Mouse (Mus musculus) embryonic facial prominence, embryonic 12.5 days (tissue): ENCODE data around the gene Evx1. TPM values are rescaled to one million over a fixed set of nuclear protein-coding genes. Genes with fewer than 3 reads are reported as not detected.

Experiments
- ATAC-seq: fragments of 200-750 bp; cut with Nextera tagmentation; 2 replicates; pipeline ENCODE4 v1.8.0; 2017; ENCODE audit not compliant: insufficient number of reproducible peaks, insufficient read depth, low FRiP score, low TSS enrichment
- H3K27ac ChIP-seq: fragments of 300-500 bp; sonication (generic); 2 replicates; pipeline ENCODE4 v1.5.1; 2016; ENCODE audit warnings: mild to moderate bottlenecking
- H3K27me3 ChIP-seq: fragments of 300-500 bp; sonication (generic); 2 replicates; pipeline ENCODE4 v1.6.1; 2016; ENCODE audit warnings: mild to moderate bottlenecking, moderate library complexity
- H3K36me3 ChIP-seq: fragments of 300-500 bp; sonication (generic); 2 replicates; pipeline ENCODE4 v1.6.1; 2016; ENCODE audit warnings: mild to moderate bottlenecking
- H3K4me1 ChIP-seq: fragments of 300-500 bp; sonication (generic); 2 replicates; pipeline ENCODE4 v1.6.1; 2016
- H3K4me2 ChIP-seq: fragments of 300-500 bp; sonication (generic); replicated peaks from 2 replicates; pipeline ENCODE4 v1.6.1; 2016; ENCODE audit warnings: mild to moderate bottlenecking, moderate library complexity
- H3K4me3 ChIP-seq: fragments of 300-500 bp; sonication (generic); 2 replicates; pipeline ENCODE4 v1.5.1; 2016; ENCODE audit warnings: mild to moderate bottlenecking
- H3K9ac ChIP-seq: fragments of 300-500 bp; sonication (generic); 2 replicates; pipeline ENCODE4 v1.6.1; 2016; ENCODE audit warnings: mild to moderate bottlenecking, moderate library complexity
- H3K9me3 ChIP-seq: fragments of 300-500 bp; sonication (generic); 2 replicates; pipeline ENCODE4 v1.6.1; 2016; ENCODE audit warnings: mild to moderate bottlenecking, moderate library complexity
- WGBS: fragments of 180-500 bp; shearing (Covaris S2); methylation state at CpG from one replicate; pipeline ENCODE4 v1.1.7; 2016; 5-methylcytosine and 5-hydroxymethylcytosine counted together
- polyA plus RNA-seq: library from polyadenylated mRNA; unstranded; fragments of >200 nt; fragmentation: Nextera tagmentation; extraction: Ambion mirVana; gene quantifications from 2 replicates; pipeline ENCODE4 v1.2.1, GENCODE M21; 2016

The Evx1 gene
- 0.20 and 0.47 TPM in 2 replicates for polyA plus RNA-seq

GRCm38 (mm10) chr6:52313391-52314303, at the start of gene Evx1:
Gene Evx1, plus strand, starts transcription at chr6:52313498.
- Histone ChIP-seq H3K4me3 (peak within 1 kb of the TSS; percentile 2), H3K36me3 (no peaks in the 10 kb centered on the region), H3K9ac (no peak within 1 kb of the TSS), H3K4me2 (0 out of 2 replicates have a peak within 1 kb of the TSS, but pooled peaks have one; percentile 15), H3K27me3 (peaks cover 93% of the 10 kb centered on the region), H3K9me3 (no peaks in the 10 kb centered on the region), H3K4me1 (peaks cover 17% of the 10 kb centered on the region), H3K27ac (no peak within 1 kb of the TSS)
- no peak for ATAC-seq
- under 1% methylated on average over 59 of the region's 59 CpGs for WGBS

GRCm38 (mm10) chr6:52264106-52264790, 49.0 kb upstream of the Evx1 start:
- Histone ChIP-seq H3K27me3 (peaks cover 94% of the 10 kb centered on the region), H3K9me3 (no peaks in the 10 kb centered on the region), H3K36me3 (no peaks in the 10 kb centered on the region), H3K4me1 (peaks cover 4% of the 10 kb centered on the region; the same call in 1 of the 2 replicates), H3K4me2 (no peak overlapping the region), H3K4me3 (no peak overlapping the region), H3K27ac (no peak overlapping the region), H3K9ac (no peak overlapping the region)
- no peak for ATAC-seq
- 3% methylated on average over 5 of the region's 5 CpGs for WGBS

DNA sequence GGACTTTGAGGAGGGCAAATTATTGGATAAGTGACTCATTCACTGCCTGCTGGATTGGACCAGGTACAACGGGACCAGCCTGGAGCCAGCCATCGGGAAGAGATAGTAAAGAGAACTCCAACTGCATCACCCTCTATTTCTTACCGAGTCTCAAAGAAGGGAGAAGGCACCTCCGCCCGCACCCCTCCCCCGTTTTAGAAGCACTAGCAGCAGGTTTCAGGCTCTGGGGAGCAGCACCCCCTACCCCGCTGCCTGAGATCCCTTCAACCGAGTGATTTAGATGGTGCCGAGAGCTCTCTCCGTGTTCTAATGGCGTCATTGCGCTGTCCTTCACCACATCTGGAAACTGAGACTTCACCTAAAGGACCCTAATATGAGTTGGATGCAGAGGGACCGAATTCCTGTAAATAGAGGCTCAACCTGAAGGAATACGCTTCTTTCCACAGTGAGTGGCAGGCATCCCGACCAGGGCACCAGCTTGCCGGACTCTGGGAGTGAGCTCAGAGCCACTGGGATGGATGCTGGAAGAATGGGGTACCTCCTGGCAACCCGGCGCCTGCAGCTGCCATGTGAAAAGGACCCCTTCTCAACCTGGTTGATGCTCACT, 47.9 kb upstream of the Evx1 start:
- Histone ChIP-seq H3K27me3 (peaks cover 96% of the 10 kb centered on the region), H3K4me3 (no peak overlapping the region), H3K4me2 (no peak overlapping the region), H3K9me3 (no peaks in the 10 kb centered on the region), H3K9ac (no peak overlapping the region), H3K36me3 (no peaks in the 10 kb centered on the region), H3K27ac (no peak overlapping the region), H3K4me1 (no peaks in the 10 kb centered on the region)
- WGBS: 2% methylated on average over 18 of the region's 18 CpGs
- ATAC-seq: no peak

- 1% methylated on average over 19 of the region's 19 CpGs for WGBS
- H3K27me3 ChIP-seq: peaks cover 96% of the 10 kb centered on the region
- H3K4me1 ChIP-seq: no peaks in the 10 kb centered on the region
- no peak overlapping the region for H3K4me2 ChIP-seq
- ATAC-seq: no peak
- no peaks in the 10 kb centered on the region for H3K36me3 ChIP-seq
- H3K9ac ChIP-seq: no peak overlapping the region
- H3K4me3 ChIP-seq: no peak overlapping the region
- no peaks in the 10 kb centered on the region for H3K9me3 ChIP-seq
- H3K27ac ChIP-seq: no peak overlapping the region
Observed at GRCm38 (mm10) chr6:52265913-52266665, 47.2 kb upstream of the Evx1 start.

DNA sequence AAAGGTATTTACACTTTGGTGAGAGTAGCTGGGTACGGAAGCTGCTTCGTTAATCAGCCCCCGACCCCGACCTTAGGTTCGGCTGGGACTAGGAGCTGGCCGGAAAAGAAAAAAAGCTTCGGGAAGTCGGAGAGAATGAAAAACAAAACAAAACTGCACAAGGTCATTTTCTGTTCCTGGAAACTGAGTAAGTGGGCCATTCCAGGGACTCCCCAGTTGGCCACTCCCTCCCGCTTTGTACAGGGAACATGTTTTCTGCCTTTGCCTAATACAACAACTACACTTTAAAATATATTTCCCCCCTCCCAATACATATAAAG, 46.7 kb upstream of the Evx1 start:
- ATAC-seq: no peak
- no peaks in the 10 kb centered on the region for H3K4me1 ChIP-seq
- no peak overlapping the region for H3K27ac ChIP-seq
- H3K4me3 ChIP-seq: no peak overlapping the region
- H3K36me3 ChIP-seq: no peaks in the 10 kb centered on the region
- peaks cover 96% of the 10 kb centered on the region for H3K27me3 ChIP-seq
- no peaks in the 10 kb centered on the region for H3K9me3 ChIP-seq
- H3K9ac ChIP-seq: no peak overlapping the region
- H3K4me2 ChIP-seq: no peak overlapping the region
- under 1% methylated on average over 9 of the region's 9 CpGs for WGBS

DNA sequence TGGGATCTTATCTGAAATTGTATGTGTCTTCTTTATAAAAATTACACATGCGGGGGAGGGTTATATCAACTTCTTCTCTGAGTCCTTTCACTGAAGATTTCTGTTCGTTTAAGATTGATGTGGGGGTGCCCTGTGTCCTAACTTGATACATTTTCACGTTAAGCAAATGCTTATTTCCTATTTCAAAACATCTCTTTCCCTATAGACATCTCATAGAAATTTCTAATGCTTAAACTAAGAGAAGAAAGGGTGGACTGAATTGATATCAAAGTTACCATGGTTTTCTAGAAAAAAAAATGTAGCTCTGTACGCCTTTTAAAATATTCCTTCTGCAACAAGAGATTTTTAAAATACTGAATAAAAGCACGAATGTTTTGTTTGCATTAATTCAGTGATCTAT, 46.1 kb upstream of the Evx1 start:
- 15% methylated on average over 5 of the region's 5 CpGs for WGBS
- H3K9me3 ChIP-seq: no peaks in the 10 kb centered on the region
- H3K4me3 ChIP-seq: no peak overlapping the region
- H3K27ac ChIP-seq: no peak overlapping the region
- no peak for ATAC-seq
- H3K4me1 ChIP-seq: no peaks in the 10 kb centered on the region
- H3K4me2 ChIP-seq: no peak overlapping the region
- no peak overlapping the region for H3K9ac ChIP-seq
- H3K36me3 ChIP-seq: no peaks in the 10 kb centered on the region
- H3K27me3 ChIP-seq: peaks cover 94% of the 10 kb centered on the region

GRCm38 (mm10) chr6:52267691-52268090, 45.6 kb upstream of the Evx1 start:
- ATAC-seq: no peak
- Histone ChIP-seq H3K36me3 (no peaks in the 10 kb centered on the region), H3K4me1 (no peaks in the 10 kb centered on the region), H3K27me3 (peaks cover 94% of the 10 kb centered on the region), H3K4me3 (no peak overlapping the region), H3K27ac (no peak overlapping the region), H3K9me3 (no peaks in the 10 kb centered on the region), H3K4me2 (no peak overlapping the region), H3K9ac (no peak overlapping the region)
- 5% methylated on average over 3 of the region's 3 CpGs for WGBS

DNA sequence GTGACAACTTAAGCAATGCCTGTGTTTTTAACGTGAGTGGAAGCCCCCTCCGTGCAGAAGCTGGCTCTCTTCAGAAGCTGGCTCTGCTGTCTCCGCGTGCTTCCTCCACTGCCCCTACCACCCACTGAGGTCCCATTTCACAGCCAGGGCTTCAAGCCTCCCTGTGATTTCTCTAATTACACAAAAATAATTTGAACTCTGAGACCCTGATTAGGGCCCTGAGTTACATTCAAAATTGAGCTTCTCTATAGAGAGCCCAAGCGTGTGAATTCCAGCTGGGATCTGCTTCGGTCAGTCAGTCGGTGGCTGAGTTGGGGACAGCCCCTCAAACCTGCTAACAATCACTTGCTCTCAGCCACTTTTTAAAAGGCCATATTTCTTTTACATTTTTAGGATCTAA, 45.0 kb upstream of the Evx1 start:
- no peak for ATAC-seq
- Histone ChIP-seq H3K4me2 (no peak overlapping the region), H3K9me3 (no peaks in the 10 kb centered on the region), H3K4me1 (no peaks in the 10 kb centered on the region), H3K9ac (no peak overlapping the region), H3K4me3 (no peak overlapping the region), H3K27me3 (peaks cover 96% of the 10 kb centered on the region), H3K27ac (no peak overlapping the region), H3K36me3 (no peaks in the 10 kb centered on the region)
- WGBS: under 1% methylated on average over 7 of the region's 7 CpGs

GRCm38 (mm10) chr6:52268756-52269155, 44.5 kb upstream of the Evx1 start:
- no peak for ATAC-seq
- Histone ChIP-seq H3K9ac (no peak overlapping the region), H3K4me1 (no peaks in the 10 kb centered on the region), H3K4me3 (no peak overlapping the region), H3K4me2 (no peak overlapping the region), H3K36me3 (no peaks in the 10 kb centered on the region), H3K9me3 (no peaks in the 10 kb centered on the region), H3K27ac (no peak overlapping the region), H3K27me3 (peaks cover 96% of the 10 kb centered on the region)
- 3% methylated on average over 3 of the region's 3 CpGs for whole genome bisulfite sequencing

DNA sequence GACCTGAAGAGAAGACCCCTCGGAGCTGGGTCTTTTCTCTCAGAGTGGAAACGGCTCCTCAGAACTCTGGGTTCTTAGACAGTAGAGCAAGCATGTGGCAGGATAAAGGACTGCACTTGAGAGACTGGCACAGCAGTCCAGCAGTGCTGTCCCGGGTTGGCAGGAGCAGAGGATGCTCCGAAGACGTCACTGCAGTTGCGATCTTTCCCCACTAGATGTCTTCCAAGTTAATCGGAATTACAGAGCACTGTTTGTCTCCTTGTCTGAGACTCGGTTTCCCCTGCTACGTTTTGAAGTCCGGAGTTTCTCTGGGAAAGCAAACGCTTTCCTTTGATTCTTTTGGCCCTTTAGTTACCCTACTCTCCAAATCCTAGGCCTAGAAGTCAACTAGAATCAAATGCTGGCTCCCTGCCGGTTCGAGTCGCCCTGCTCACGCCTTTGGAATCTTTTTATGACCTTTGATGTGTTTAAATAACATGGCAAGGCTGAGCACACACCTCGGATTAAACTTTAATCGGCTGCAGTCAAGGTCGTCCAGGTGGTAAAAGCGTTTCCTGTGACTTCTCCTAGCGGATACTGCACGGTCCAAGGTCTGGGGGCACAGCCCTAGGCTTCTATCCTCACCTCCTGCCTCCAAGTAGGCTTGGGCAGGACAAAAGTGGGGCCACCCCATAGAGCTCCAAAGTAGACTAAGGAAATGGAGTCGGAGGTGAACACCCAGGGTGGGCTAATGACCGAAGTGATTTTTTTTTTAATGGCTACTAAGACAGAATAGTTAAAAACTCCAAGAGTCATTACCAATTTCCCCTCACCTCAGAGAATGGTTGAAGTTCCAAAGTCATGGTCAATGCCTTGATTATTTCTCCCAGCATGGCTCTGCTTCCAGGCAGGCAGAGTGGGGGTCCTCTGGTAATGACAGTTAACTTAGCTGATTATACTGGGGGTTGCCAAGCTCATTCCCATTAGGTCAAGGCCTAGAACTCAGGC, 42.5 kb upstream of the Evx1 start:
- H3K27ac ChIP-seq: no peak overlapping the region
- no peaks in the 10 kb centered on the region for H3K36me3 ChIP-seq
- H3K9me3 ChIP-seq: no peaks in the 10 kb centered on the region
- H3K4me3 ChIP-seq: no peak overlapping the region
- ATAC-seq: no peak
- WGBS: 5% methylated on average over 23 of the region's 23 CpGs
- no peak overlapping the region for H3K4me2 ChIP-seq
- no peak overlapping the region for H3K9ac ChIP-seq
- peaks cover 96% of the 10 kb centered on the region for H3K27me3 ChIP-seq
- no peaks in the 10 kb centered on the region for H3K4me1 ChIP-seq
